Mouse (Mus musculus) mouse trophoblast stem cell (cell line): Measurements from ENCODE around the gene Sash3.

ENCODE experiments used
- in situ Hi-C, 2 experiments: fragments of 300-500 bp; cut with MseI, MboI; formaldehyde crosslinking; loops; 2 replicates in 1 of 2; 3 replicates in 1 of 2; pipeline ENCODE4 v1.15.1; 2025

Gene Sash3

GRCm38 (mm10) chrX:48146262-48146661, at the start of gene Sash3:
Gene Sash3 (plus strand): TSS chrX:48146436.
- in situ Hi-C loops = no loop called here

GRCm38 (mm10) chrX:48096580-48096979, 49.7 kb upstream of the Sash3 start:
- in situ Hi-C loops = no loop called here

DNA sequence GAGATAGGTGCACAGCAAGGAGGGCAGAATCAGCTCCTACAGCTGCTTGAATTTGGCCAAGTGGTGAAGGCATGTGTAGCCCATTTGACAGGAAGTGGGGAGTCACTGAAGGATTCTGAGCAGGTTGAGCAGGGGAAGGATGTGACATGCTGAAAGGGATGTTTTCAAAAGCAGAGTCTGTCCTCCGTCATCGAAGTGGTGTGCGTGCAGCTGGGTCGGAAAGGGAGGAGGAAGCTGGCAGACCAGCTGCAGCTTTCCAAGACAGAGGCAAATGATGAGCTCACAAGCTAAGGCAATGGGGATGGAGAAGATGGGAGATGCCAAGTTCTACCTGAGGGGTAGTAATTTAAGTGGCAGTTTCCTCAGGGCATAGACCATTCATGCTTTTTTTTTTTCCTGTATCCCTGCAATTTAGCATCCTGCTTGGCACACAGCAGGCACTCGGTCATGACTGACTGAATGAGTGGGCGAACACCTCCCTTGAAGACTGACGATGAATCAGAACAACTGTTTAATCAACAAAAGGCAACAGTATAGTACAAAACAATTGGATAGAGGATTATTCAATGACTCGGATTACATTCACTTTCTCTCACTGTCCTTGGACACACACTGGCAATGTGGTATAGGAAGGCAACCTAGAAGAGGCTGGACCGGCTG, 47.6 kb upstream of the Sash3 start:
- in situ Hi-C loops = no loop called here

DNA sequence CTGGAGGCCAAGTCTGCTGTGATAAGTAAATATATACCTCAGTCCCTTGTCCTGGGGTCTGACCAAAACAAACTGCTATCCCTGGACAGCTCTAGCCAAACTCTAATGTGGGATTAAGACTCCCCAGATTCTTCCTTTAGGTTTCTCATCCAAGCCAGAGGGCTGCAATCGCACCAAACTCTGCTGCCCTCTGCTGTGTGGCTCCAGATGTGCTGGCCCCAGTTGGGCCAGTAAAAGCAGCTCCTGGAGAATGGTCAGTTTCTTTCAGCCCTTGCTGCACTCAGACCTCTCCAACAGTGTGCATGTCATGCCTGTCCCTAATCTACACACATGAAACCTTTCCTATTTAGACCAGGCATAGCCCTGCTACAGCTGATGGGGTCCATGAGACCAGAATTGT, 46.4 kb upstream of the Sash3 start:
- in situ Hi-C loops = no loop called here

DNA sequence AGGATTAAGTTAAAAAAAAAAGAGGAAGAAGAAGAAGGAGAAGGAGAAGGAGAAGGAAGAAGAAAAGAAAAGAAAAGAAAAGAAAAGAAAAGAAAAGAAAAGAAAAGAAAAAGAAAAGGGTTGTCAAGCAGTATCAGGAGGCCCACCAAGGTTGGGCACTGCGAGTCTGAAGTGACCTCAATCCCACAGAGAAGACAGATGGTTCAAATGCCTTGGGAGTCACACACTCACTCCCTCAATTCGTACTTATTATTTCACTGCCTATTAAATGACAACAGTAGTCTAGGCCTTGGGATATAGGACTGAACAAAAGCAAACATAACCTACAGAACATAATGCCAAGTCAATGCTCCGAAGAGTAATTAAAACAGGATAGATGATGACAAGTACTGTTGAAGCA, 43.0 kb upstream of the Sash3 start:
- in situ Hi-C loops = no loop called here

DNA sequence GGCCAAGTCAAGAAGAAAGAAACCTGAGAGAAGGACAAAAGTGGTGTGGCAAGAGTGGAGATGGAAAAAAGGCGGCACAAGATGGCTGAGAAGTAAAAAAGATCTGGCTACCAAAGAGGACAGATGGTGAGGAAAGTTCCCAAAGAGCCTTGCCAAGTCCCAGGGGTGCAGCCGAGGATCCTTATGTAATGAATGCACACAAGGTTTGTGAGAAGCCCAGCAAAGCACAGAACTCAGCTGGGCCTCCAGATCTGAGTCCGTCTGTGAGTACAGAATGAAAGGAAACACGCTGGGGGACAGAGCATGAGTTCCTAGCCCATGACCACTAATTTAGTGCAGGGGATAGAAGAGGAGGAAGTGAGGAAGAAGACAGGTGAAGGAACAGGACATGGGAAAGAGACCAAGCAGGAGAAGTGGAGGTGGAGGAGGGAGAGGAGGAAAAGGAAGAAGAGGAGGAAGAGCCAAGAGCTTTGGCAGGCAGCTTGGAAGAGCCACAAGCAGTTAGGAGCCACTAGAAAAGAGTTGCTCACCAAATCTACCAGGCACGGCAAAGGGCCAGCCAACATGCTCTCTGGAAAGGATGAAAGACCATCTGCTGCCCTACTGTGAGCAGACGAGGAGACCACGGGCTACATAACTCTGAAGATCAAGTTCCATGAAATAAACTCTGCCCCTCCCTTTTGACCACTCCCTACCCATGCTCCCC, 41.3 kb upstream of the Sash3 start:
- in situ Hi-C loops = no loop called here

DNA sequence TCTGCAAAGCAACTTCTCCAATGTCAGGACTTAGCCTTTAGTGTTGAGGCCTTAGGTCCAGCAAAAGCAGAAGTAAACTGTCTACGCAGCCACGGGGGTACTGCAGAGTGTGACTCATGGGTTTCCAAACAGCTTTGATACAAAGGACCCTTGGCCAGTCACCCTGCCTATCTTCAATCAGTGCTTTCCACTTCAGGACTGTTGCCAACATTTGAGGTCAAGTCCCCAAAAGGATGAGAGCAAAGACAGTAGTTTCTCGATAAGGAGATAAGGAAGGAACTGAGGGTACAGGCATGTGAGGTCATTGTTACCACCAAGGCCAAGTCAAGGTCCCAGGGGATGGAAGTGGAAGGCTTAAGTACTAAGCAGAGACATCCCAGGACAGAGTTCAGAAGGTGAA, 40.0 kb upstream of the Sash3 start:
- in situ Hi-C loops = no loop called here

GRCm38 (mm10) chrX:48108394-48109315, 37.6 kb upstream of the Sash3 start, which contains the start of gene Xpnpep2:
Gene Xpnpep2 (plus strand): TSS chrX:48108725.
- in situ Hi-C loops = no loop called here

DNA sequence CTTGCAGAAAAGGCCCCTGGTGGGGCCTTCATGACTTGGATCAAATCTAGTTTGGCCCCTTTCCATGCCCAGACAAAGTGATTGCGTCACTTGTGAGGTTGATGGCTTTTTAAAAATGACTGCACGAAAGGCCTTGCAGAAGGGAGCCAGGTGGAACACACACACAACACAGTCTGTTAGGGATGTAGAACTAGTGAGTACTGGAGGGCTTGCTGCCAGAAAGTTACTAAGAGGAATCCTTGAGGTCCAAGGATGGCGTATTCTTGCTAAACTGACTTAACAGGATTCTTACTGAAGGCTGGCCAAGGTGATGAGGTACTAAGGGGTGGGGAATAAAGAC, 37.0 kb upstream of the Sash3 start:
- in situ Hi-C loops = no loop called here

DNA sequence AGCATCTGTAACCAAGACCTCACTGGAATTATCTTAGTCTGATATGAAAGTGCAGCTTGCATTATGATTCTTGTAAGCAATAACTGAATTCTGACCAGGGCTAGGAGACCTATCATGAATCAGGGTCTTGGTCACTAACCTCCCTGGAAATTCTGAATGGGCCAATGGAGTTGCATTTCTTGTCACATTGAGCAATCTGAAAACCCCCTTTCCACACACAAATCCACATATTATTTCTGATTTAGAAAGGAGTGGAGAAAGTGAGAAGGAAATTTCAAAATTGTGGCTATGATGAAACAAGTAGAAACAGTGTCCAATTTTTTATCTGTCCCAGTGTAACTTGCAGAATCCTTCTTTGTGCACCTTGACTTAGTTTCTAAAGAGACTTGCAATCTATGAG, 26.9 kb upstream of the Sash3 start:
- in situ Hi-C loops = no loop called here

GRCm38 (mm10) chrX:48124132-48125071, 21.8 kb upstream of the Sash3 start:
- in situ Hi-C loops = no loop called here

DNA sequence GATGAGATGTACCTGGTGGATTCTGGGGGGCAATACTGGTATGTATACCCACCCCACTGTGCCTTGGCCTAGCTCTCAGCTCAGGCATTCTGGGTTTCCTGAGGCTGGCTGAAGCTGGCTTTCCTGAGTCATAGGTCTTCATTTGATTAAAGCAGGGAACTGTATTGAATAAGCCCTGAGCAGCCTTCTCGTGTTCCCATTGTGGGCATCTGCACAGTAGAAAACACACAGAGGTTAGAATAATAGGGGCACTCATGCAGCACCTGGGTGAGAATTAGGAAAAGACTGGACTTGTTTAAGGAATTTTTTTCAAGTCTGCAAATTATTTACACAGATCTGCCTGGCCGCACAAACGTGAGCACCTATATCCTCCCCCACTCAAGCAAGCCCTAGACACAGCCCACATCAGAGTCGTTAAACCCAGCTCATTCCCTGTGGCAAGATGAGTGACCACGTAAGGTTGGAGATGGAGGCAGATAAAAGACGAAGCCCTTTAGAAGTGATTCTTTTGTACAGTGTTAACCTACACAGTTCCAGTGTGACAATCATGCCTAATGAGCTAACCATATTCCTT, 19.2 kb upstream of the Sash3 start:
- in situ Hi-C loops = no loop called here

DNA sequence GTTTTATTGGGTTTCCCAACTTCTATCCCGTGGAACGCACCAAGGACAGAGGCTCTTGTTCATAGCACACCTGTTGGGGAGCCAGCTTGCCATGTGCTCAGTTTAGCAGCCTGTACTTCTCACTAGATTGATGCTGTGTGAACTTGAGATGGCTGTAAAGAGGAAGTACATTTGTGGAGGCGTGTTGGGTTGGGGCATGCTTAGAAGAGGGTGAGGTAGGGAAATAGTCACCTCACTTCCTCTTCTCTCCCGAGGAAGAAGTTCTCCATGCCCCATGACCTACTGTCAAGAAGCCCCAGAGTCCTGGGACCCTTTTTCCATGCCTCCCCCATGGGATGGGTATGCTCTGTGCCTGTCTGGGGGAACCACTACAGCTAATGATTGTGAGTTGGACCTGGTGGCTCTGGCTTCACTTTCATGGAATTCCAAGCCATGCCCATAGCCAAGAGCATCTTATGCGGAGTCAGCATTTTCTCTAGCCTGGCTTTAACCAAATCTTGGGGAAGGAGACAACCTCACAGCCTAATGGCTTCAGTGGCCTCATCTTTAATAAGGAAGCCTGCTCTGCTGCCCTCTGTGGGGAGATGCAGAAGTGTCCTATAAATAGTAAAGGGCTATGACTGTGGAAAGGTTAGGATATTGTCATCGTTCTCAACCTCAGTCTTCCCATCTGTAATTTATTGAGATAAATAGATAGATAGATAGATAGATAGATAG, 18.6 kb upstream of the Sash3 start:
- in situ Hi-C loops = no loop called here

GRCm38 (mm10) chrX:48129167-48129566, 17.1 kb upstream of the Sash3 start:
- in situ Hi-C loops = no loop called here

DNA sequence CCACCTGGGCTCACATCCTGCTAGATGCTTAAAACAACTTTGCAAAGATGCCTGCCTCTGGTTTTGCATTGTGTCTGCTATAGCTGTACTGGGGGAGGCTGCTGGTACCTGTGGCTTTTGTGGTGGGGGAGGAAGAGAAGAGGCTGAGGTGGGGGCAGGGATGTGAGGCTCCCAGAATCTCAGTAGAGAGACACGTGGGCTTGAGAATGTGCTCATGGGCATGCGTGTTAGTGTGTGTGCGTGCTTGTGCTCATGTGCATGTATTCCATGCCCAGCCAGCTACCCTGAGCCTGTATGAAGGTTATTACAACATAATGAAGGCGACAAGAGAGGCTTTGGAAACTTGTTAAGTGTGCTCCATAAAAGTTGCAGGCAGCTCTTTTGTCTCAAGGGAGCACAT, 9.3 kb upstream of the Sash3 start:
- in situ Hi-C loops = no loop called here

DNA sequence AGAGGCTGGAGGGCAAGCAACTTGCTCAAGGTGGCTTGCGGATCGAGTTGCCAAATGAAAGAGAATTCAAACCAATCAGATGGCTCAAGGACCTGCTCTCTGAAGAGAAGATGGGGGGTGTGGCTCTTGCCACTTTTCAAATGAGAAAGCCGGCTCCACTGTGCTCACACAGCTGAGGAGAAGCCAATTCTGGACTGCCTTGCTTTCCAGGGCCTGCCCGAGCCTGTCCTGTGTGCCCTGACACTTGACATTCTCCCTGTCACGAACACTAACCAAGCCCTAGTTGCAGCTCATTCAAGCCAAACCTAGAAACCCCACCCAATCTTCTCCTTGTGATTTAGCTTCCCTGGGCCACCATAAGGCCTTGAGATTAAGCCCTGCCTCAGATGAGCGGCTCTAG, 8.2 kb upstream of the Sash3 start:
- in situ Hi-C loops = no loop called here

GRCm38 (mm10) chrX:48138539-48139275, 7.5 kb upstream of the Sash3 start:
- in situ Hi-C loops = no loop called here

DNA sequence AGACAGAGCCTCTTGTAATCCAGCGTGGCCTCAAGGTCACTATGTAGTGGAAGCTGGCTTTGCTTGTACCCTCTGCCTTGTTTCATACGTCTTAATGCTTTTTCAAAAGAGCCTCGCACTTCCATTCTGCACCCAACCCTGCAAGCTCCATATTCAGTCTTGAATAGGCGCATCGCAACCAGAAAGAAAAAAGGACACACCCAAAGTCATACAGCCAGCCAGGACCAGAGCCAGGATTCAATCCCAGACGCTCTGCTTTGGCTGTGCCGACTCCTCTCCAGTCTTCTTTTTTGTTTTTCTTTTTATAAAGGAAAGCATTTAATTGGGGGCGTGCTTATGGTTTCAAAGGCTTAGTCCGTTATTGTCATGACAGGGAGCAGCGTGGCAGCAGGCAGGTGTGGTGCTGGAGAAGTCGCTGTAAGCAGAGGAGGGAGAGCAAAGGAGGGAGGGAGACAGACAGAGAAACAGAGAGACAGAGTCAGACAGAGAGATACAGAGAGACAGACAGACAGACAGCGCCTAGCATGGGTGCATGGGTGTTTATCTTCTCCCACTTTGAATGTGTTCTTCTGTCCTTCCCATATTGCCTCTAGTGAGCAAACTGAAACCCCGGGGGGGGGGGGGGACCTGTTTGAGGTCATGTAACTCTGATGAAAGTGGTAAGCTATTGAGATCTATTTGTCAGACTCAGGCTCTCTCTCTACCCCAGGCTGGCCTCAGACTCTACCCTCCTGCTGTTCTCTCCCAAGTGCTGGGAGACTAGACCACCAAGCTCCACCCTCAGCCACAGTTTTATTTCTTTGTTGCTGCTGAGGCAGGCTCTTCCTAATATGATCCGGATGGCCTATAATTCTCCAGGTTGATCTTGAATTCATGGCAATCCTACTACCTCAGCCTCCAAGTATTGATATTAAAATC, 6.6 kb upstream of the Sash3 start:
- in situ Hi-C loops = no loop called here
